Mouse (Mus musculus) embryo, embryonic 10.5 days (tissue): ENCODE measurements around the gene Fgfr2.

Experiments
- DNase-seq: peaks from one replicate; pipeline ENCODE4 v3.0.0-alpha.2; 2015; ENCODE audit warnings: low spot score

Fgfr2 gene

GRCm38 (mm10) chr7:132888518-132889249 lies 234.5 kb downstream of the Fgfr2 start:
- no peak for DNase-seq

GRCm38 (mm10) chr7:132888052-132888451 lies 235.1 kb downstream of the Fgfr2 start:
- no peak for DNase-seq

- peak; percentile 26 for DNase-seq
These were observed 235.9 kb downstream of the Fgfr2 start for GRCm38 (mm10) chr7:132887019-132887804.

- DNase-seq, result no peak
These were observed 239.1 kb downstream of the Fgfr2 start for GRCm38 (mm10) chr7:132884031-132884430.

- DNase-seq, result peak; percentile 31
These were observed 240.8 kb downstream of the Fgfr2 start for GRCm38 (mm10) chr7:132882343-132882742.

GRCm38 (mm10) chr7:132880276-132880675 lies 242.9 kb downstream of the Fgfr2 start:
- no peak for DNase-seq

- DNase-seq, result no peak
These were observed 247.6 kb downstream of the Fgfr2 start for GRCm38 (mm10) chr7:132875391-132876086.

GRCm38 (mm10) chr7:132873043-132873442 lies 250.1 kb downstream of the Fgfr2 start:
- no peak for DNase-seq

- DNase-seq, result no peak
These were observed 256.8 kb downstream of the Fgfr2 start for GRCm38 (mm10) chr7:132866316-132866715.

- peak; percentile 95 for DNase-seq
These were observed 263.9 kb downstream of the Fgfr2 start, which contains the start of gene Abraxas2 for GRCm38 (mm10) chr7:132859042-132859958. Gene Abraxas2 (plus strand): TSS chr7:132859225.

- no peak for DNase-seq
These were observed 265.0 kb downstream of the Fgfr2 start for GRCm38 (mm10) chr7:132858043-132858608.

- DNase-seq, result no peak
These were observed 267.1 kb downstream of the Fgfr2 start for GRCm38 (mm10) chr7:132856083-132856482.

GRCm38 (mm10) chr7:132853946-132854345 lies 269.2 kb downstream of the Fgfr2 start:
- no peak for DNase-seq

GRCm38 (mm10) chr7:132853361-132853760 lies 269.8 kb downstream of the Fgfr2 start:
- no peak for DNase-seq

- peak; percentile 91 for DNase-seq
These were observed 270.8 kb downstream of the Fgfr2 start, which contains the start of gene Eef1akmt2 for GRCm38 (mm10) chr7:132852173-132852844. Gene Eef1akmt2 (minus strand): TSS chr7:132852673.

GRCm38 (mm10) chr7:132843152-132843551 lies 280.0 kb downstream of the Fgfr2 start:
- no peak for DNase-seq

GRCm38 (mm10) chr7:132842455-132842854 lies 280.7 kb downstream of the Fgfr2 start:
- DNase-seq, result no peak

GRCm38 (mm10) chr7:132841287-132841686 lies 281.9 kb downstream of the Fgfr2 start:
- no peak for DNase-seq

- DNase-seq, result no peak
These were observed 292.2 kb downstream of the Fgfr2 start for GRCm38 (mm10) chr7:132830955-132831354.

GRCm38 (mm10) chr7:132824346-132825022 lies 298.7 kb downstream of the Fgfr2 start:
- no peak for DNase-seq
